Mouse (Mus musculus) brain, embryonic 18.5 days (tissue): Measurements from ENCODE around the gene Kif3c.

Source experiments
- DNase-seq: peaks from one replicate; pipeline ENCODE4 v3.0.0-alpha.2; 2012; ENCODE audit warnings: low read depth, low spot score

The Kif3c gene

GRCm38 (mm10) chr12:3424179-3424578 lies 59.2 kb downstream of the Kif3c start:
- DNase-seq = no peak

GRCm38 (mm10) chr12:3425375-3426341 lies 60.7 kb downstream of the Kif3c start:
- no peak for DNase-seq

DNA sequence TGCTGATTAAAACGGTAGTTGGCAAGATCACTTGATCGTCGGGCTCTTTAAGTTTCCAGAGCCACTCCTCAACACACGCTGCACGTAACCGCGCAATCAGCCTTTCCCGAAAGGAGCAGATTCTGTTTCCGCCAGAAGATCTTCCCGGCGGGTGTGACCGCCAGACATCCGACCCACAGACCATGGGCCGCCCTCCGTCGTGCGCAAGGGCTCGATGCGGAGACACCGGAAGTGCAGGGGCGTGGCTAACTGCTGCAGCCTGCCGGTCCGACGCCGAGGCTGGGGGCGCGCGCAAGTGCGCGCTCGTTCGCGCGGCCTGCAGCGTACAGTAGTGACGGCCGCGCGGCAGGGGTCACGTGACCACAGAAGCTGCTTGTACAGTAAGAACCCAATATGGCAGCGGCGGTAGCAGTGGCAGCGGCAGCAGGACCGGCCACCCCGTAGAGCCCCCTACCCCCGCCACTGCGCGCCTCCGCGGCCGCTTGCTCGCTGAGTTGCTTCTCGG lies 61.6 kb downstream of the Kif3c start, which contains the start of gene Asxl2:
Asxl2 (plus strand) TSS at position 328 of the 505 bp plus-strand sequence.
- DNase-seq = peak; percentile 97

DNA sequence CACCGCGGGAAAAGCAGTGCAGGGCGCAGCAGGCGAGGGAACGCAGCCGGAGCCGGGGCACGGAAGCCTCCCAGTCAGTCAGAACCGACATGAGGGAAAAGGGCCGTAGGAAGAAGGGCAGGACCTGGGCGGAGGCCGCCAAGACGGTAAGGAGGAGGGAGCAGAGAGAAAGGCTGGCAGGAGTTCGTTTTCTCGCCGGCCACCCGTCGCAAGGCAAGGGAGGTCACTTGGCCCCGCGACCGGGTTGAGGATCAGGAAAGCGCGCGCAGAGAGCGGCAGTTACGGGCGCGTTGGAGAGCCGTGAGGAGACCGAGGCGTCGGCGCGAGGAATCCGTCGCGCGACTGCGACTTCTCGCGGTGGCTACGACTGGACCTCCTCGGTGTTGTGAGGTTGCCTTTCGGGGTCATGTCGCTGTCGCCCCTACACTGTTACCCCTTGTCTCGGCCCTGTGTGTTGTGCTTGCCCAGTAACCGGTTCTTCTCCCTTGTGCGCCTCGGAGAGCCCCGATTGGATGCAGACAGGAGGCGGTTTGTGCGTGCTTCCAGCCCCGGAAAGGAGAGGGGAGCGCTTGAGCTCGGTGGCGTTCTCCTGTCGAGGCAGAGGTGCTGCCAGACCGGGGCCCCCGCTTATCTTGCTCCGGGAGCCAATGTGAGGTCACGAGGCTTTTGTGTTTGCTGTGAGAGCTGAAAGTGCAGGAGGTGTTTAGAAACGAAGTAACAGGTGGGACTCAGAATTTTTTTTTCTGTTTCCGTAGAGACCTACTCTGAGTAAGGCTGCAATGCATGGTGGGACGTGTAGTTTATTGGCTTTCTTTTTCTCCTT lies 62.3 kb downstream of the Kif3c start:
- peak; percentile 45 for DNase-seq

DNA sequence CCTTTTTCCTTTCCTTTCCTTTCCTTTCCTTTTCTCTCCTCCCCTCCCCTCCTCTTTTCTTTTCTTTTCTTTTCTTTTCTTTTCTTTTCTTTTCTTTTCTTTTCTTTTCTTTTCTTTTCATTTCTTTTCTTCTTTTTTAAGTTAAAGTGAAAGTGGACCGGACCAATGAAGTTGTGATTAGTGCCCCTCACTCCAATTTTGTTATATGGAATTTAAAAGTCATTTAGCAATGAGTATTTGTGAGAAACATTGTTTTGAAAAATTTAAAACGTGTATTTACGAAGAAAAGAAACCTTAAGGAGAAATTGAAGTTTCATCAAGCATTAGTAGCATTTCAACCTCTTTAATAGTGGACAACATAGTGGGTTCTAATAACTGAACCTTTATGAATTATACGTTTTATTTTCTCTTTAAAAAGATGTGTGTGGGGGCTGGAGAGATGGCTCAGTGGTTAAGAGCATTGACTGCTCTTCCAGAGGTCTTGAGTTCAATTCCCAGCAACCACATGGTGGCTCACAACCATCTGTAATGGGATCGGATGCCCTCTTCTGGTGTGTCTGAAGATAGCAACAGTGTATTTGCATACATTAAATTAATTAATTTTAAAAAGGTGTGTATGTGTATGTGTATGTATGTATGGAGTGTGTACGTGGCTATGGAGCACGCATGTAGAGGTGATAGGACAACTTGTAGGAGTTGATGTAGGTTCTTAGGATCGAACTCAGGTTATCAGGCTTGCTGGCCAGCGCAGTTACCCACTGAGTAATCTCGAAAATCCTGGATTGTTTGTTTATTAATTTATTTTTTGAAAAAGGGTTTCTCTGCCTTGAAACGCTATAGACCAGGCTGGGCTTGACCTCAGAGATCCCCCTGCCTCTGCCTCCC lies 63.2 kb downstream of the Kif3c start:
- no peak for DNase-seq

DNA sequence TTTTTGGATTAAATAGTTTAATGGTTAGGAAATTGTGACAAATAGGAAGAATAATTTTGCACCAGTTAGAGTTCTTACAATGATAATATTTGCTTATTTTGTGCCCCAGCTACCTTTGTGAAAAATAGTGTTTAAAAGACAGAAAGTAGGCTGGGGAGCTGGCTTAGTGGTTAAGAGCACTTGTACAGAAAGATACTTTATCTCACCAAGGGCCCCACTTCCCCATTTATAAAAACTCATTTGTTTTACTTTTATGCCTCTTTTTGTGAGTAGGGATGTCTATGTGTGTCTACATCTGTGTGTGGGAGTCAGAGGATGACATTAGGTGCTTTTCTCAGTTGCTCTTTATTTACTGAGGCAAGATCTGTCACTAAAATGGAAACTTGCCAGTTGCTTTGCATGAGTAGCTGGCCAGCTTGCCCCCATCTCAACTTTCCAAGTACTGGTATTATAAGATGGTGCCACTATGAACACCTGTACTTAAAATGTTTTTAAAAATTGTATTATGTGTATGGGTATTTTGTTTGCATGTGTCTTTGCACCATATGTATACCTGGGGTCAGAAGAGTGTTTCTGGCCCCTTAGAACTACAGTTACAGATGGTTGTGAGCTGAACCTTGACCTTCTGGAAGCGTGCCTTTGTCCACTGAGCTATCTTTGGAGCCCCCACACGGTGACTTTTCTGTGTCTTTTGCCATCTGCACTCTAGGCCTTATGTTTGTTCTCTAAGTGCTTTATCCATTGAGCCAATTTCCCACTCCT lies 64.9 kb downstream of the Kif3c start:
- no peak for DNase-seq

- DNase-seq = no peak
Measured at GRCm38 (mm10) chr12:3430443-3430753, 65.5 kb downstream of the Kif3c start.

GRCm38 (mm10) chr12:3430985-3431384 lies 66.1 kb downstream of the Kif3c start:
- no peak for DNase-seq

DNA sequence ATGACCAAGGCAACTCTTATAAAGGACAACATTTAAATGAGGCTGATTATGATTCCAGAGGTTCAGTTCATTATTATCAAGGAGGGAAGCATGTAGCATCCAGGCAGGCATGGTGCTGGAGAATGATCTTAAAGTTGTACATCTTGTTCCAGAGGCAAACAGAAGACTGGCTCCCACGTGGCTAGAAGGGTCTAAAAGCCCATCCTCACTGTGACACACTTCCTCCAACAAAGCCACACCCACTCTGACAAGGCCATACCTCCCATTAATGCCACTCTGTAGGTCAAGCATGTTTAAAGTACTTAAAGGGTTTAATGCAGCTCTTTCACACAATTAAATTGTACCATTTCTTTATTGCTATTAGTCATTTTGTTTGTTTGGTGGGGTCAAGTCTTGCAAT lies 68.8 kb downstream of the Kif3c start:
- no peak for DNase-seq

DNA sequence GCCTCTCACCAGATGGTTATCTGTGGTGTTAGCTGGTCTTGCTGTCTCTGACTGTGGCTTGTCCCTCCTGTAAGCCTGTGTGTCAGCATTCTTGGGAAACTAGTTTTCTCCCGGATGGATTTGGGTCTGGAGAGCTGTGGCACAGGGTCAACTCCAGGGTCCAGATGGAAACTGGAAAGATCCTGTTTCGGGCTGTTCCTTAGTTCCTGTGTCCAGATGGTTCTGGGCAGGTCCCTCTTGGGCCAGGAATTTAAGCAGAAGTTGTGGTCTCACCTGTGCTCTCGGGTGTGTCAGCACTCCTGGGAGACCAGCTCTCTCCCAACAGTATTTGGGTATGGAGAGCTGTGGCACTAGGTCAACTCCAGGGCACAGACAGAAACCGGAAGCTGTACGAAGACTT lies 71.5 kb downstream of the Kif3c start:
- no peak for DNase-seq

DNA sequence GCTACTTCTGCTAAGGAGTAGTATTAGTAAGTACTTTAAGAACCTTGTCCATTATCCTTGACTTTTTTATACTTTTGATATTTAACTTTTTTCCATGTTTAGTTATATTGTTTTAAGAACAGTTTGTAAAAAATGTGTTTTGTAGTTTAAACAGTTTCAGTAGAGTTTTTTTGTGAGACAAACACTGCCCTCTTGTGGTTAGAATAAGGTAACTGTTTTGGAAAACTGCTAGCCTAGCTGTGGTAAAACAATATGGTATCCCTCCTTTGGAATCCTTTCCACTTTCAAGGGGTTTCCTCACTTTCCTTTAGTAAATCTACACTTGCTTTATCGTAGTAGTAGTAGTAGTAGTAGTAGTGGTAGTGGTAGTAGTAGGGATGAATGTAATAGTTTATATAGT lies 72.9 kb downstream of the Kif3c start:
- DNase-seq = no peak

- no peak for DNase-seq
Measured at GRCm38 (mm10) chr12:3440916-3441315, 76.0 kb downstream of the Kif3c start.

- no peak for DNase-seq
Measured at GRCm38 (mm10) chr12:3441361-3441760, 76.4 kb downstream of the Kif3c start.

DNA sequence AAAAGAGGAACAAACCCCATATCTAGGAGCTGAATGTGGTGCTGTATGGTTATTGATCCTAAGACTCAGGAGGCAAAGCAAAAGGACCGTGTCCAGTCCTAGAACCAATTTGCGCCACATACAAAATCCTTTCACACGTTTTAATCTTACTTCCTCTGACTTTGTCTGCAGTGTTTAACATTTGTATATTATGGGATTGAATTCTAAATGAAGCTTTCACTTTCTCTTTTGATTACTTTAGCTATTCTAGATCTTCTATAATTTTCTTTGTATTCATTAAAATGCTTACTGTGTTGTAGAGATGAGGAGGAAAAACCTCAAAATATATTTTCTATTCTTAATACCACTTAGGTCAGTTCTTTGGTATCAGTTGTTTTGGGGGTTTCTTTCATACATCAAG lies 88.6 kb downstream of the Kif3c start:
- no peak for DNase-seq
